Mouse (Mus musculus): ENCODE measurements around the gene 4933430I17Rik. TPM values are rescaled to one million over a fixed set of nuclear protein-coding genes. Genes with fewer than 3 reads are reported as not detected.

4933430I17Rik gene
- total and polyA plus RNA-seq, 3 experiments: 0.05 to 0.27 TPM; not detected in 1

DNA sequence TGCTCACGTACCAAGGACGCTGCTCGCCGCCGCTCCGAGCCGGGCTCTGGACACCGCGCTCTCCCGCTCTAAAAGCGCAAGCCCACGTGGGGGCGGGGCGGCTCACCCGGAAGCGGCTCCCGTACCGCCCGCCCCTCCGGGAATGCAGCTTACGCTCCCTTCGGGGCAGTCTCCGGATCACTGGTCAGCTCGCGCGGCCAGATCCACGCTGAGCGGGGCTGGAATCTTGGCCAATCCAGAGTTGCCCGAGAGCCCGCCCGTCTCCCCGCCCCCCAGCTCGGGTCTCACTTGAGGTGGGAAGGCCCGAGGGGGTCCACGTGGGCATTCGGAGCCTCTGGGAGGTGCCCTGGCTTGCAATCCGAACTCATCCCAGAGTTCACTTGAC, 5.3 kb upstream of the 4933430I17Rik start, which contains the start of gene Alad:
Alad (minus strand) TSS at position 70 of the 385 bp plus-strand sequence.
- H3K27me3 ChIP-seq (ENCODE audit: insufficient read depth, low read length): no peaks in the 10 kb centered on the region
- no peaks in the 10 kb centered on the region for H3K9me3 ChIP-seq (replicated peaks)
- DNase-seq (ENCODE audit: low spot score) (peak; percentile 90), ATAC-seq (ENCODE audit: extremely low read depth, insufficient number of reproducible peaks, low FRiP score, poor library complexity, severe bottlenecking) (peak; percentile 10)
- peak within 1 kb of the TSS; percentile 77 for H3K4me3 ChIP-seq (ENCODE audit: low read depth, low read length)
- peaks cover 47% of the 10 kb centered on the region for H3K36me3 ChIP-seq (replicated peaks)
- TF ChIP-seq POLR2AphosphoS5 (IDR thresholded peaks at IDR 0.05; ENCODE audit: insufficient replicate concordance, low read depth, low read length): no peak
- TF ChIP-seq CTCF (IDR thresholded peaks at IDR 0.05; ENCODE audit: low read depth, low read length): no peak
- TF ChIP-seq GATA1 (IDR thresholded peaks at IDR 0.05; ENCODE audit: borderline replicate concordance, low read length): no peak
- TF ChIP-seq GATA2 (IDR thresholded peaks at IDR 0.05; ENCODE audit: borderline replicate concordance, low read depth, low read length): no peak
- no peak for TF ChIP-seq TAL1 (conservative IDR thresholded peaks at IDR 0.05; ENCODE audit: low read depth, low read length)
- H3K4me1 ChIP-seq (ENCODE audit: insufficient read depth, low read depth, low read length): peaks cover 83% of the 10 kb centered on the region

DNA sequence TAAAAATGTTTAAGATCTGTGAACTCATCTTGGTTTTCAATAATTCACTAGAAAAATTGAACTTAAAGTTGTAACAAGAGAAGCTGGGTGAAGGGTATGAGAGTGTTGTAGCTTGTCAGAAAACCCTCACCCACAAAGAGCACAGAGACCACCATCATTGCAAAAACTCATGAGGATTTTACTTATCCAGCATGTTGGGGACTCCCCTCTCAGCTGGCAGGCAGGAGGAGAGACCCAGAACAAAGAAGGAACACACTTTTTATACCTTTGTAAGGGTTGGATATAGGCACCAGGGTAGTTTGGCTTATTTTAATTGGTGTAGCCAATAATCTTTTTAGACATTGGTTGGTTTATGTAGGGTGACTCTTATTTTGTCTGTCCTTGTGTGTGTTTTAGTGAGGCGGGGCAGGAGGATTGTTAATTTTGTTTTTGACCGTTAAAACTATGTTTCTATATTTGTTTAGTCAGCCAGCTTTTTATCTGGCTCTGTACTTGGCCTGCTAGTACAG, 4.2 kb upstream of the 4933430I17Rik start:
- no peak overlapping the region for H3K4me3 ChIP-seq (ENCODE audit: low read depth, low read length)
- peaks cover 72% of the 10 kb centered on the region for H3K4me1 ChIP-seq (ENCODE audit: insufficient read depth, low read depth, low read length)
- TF ChIP-seq CTCF (IDR thresholded peaks at IDR 0.05; ENCODE audit: low read depth, low read length) (no peak), GATA2 (IDR thresholded peaks at IDR 0.05; ENCODE audit: borderline replicate concordance, low read depth, low read length) (no peak), GATA1 (IDR thresholded peaks at IDR 0.05; ENCODE audit: borderline replicate concordance, low read length) (no peak), POLR2AphosphoS5 (IDR thresholded peaks at IDR 0.05; ENCODE audit: insufficient replicate concordance, low read depth, low read length) (no peak), TAL1 (conservative IDR thresholded peaks at IDR 0.05; ENCODE audit: low read depth, low read length) (no peak)
- no peaks in the 10 kb centered on the region for H3K27me3 ChIP-seq (ENCODE audit: insufficient read depth, low read length)
- no peaks in the 10 kb centered on the region for H3K9me3 ChIP-seq (replicated peaks)
- H3K36me3 ChIP-seq (replicated peaks): peaks cover 36% of the 10 kb centered on the region
- no peak for ATAC-seq (ENCODE audit: extremely low read depth, insufficient number of reproducible peaks, low FRiP score, poor library complexity, severe bottlenecking)
- DNase-seq (ENCODE audit: low spot score): no peak

DNA sequence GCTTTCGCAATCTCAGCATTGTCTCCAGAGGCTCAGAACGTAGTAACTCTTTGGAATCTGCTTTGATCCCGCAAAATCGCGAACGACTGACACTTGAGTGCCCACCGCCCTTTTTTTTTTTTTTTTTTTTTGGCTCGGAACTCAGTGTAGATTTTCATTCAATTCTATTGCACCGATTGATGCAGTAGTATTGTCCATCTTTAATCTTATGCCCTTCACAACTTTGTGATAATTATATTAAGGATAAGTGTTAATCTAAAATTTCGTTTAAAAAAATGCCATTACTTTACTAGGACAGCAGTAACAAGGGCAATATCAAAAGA, 281 bp downstream of the 4933430I17Rik start:
- ATAC-seq (ENCODE audit: extremely low read depth, insufficient number of reproducible peaks, low FRiP score, poor library complexity, severe bottlenecking): no peak
- Histone ChIP-seq H3K4me1 (ENCODE audit: insufficient read depth, low read depth, low read length) (peaks cover 40% of the 10 kb centered on the region), H3K27me3 (ENCODE audit: insufficient read depth, low read length) (peaks cover 21% of the 10 kb centered on the region), H3K9me3 (replicated peaks) (no peaks in the 10 kb centered on the region), H3K4me3 (ENCODE audit: low read depth, low read length) (peak overlapping the region; percentile 92), H3K36me3 (replicated peaks) (peaks cover 29% of the 10 kb centered on the region)
- TF ChIP-seq POLR2AphosphoS5 (IDR thresholded peaks at IDR 0.05; ENCODE audit: insufficient replicate concordance, low read depth, low read length) (no peak), TAL1 (conservative IDR thresholded peaks at IDR 0.05; ENCODE audit: low read depth, low read length) (no peak), GATA2 (IDR thresholded peaks at IDR 0.05; ENCODE audit: borderline replicate concordance, low read depth, low read length) (no peak), CTCF (IDR thresholded peaks at IDR 0.05; ENCODE audit: low read depth, low read length) (no peak), GATA1 (IDR thresholded peaks at IDR 0.05; ENCODE audit: borderline replicate concordance, low read length) (no peak)
- no peak for DNase-seq (ENCODE audit: low spot score)

- no peak overlapping the region for H3K4me3 ChIP-seq (ENCODE audit: low read depth, low read length)
- ATAC-seq (ENCODE audit: extremely low read depth, insufficient number of reproducible peaks, low FRiP score, poor library complexity, severe bottlenecking): no peak
- DNase-seq (ENCODE audit: low spot score): no peak
- peaks cover 29% of the 10 kb centered on the region for H3K36me3 ChIP-seq (replicated peaks)
- H3K27me3 ChIP-seq (ENCODE audit: insufficient read depth, low read length): peaks cover 24% of the 10 kb centered on the region
- peaks cover 34% of the 10 kb centered on the region for H3K4me1 ChIP-seq (ENCODE audit: insufficient read depth, low read depth, low read length)
- TF ChIP-seq POLR2AphosphoS5 (IDR thresholded peaks at IDR 0.05; ENCODE audit: insufficient replicate concordance, low read depth, low read length) (no peak), CTCF (IDR thresholded peaks at IDR 0.05; ENCODE audit: low read depth, low read length) (no peak), GATA1 (IDR thresholded peaks at IDR 0.05; ENCODE audit: borderline replicate concordance, low read length) (no peak), GATA2 (IDR thresholded peaks at IDR 0.05; ENCODE audit: borderline replicate concordance, low read depth, low read length) (no peak)
- H3K9me3 ChIP-seq (replicated peaks): no peaks in the 10 kb centered on the region
Measured at GRCm38 (mm10) chr4:62526256-62526655, 1.1 kb downstream of the 4933430I17Rik start.

DNA sequence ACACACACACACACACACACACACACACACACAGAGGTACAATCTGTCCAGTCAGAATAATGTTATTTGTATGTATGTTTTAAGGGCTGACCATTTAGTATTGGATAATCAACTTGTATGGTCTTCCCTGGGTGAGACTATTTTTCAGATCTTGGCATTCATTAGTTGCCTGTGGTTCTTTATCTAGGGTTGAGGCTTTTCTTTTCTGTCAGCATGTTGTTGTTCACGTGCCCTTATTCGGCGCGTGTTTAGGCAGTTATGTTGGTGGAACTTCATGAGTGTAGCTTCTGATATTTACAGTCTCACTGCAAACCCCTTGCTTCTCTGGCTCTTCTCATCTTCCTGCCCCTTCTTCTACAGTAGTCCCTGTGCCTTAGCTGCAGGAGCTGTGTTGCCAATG, 2.5 kb downstream of the 4933430I17Rik start:
- ATAC-seq (ENCODE audit: extremely low read depth, insufficient number of reproducible peaks, low FRiP score, poor library complexity, severe bottlenecking): no peak
- DNase-seq (ENCODE audit: low spot score): no peak
- Histone ChIP-seq H3K27me3 (ENCODE audit: insufficient read depth, low read length) (peaks cover 31% of the 10 kb centered on the region), H3K4me1 (ENCODE audit: insufficient read depth, low read depth, low read length) (peaks cover 21% of the 10 kb centered on the region), H3K9me3 (replicated peaks) (no peaks in the 10 kb centered on the region), H3K36me3 (replicated peaks) (peaks cover 20% of the 10 kb centered on the region), H3K4me3 (ENCODE audit: low read depth, low read length) (no peak overlapping the region)
- TF ChIP-seq GATA2 (IDR thresholded peaks at IDR 0.05; ENCODE audit: borderline replicate concordance, low read depth, low read length) (no peak), CTCF (IDR thresholded peaks at IDR 0.05; ENCODE audit: low read depth, low read length) (no peak), POLR2AphosphoS5 (IDR thresholded peaks at IDR 0.05; ENCODE audit: insufficient replicate concordance, low read depth, low read length) (no peak), TAL1 (conservative IDR thresholded peaks at IDR 0.05; ENCODE audit: low read depth, low read length) (no peak), GATA1 (IDR thresholded peaks at IDR 0.05; ENCODE audit: borderline replicate concordance, low read length) (no peak)

DNA sequence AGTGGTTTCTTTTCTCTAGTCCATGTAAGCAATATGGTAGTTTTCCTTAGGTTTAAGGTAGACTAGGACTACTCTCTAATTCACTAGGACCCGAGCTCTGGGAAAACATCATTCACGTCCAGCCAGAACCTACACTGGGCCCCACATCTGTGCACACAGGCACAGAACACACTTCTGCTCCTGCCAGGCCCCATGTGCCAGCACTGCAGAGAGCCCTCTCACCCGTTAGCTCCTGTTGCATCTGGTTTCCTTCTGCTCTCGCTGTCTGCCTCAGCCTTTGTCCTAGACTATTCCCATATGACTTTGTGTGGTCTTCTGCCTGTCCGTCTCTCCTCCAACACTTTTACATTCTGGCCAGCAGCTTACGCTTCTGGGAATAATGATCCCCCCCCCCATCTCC, 8.6 kb downstream of the 4933430I17Rik start:
- Histone ChIP-seq H3K4me3 (ENCODE audit: low read depth, low read length) (no peak overlapping the region), H3K4me1 (ENCODE audit: insufficient read depth, low read depth, low read length) (peaks cover 3% of the 10 kb centered on the region; the same call in 1 of the 2 replicates), H3K36me3 (replicated peaks) (no peaks in the 10 kb centered on the region), H3K27me3 (ENCODE audit: insufficient read depth, low read length) (peaks cover 24% of the 10 kb centered on the region), H3K9me3 (replicated peaks) (no peaks in the 10 kb centered on the region)
- TF ChIP-seq POLR2AphosphoS5 (IDR thresholded peaks at IDR 0.05; ENCODE audit: insufficient replicate concordance, low read depth, low read length): no peak
- no peak for TF ChIP-seq GATA1 (IDR thresholded peaks at IDR 0.05; ENCODE audit: borderline replicate concordance, low read length)
- no peak for TF ChIP-seq GATA2 (IDR thresholded peaks at IDR 0.05; ENCODE audit: borderline replicate concordance, low read depth, low read length)
- TF ChIP-seq TAL1 (conservative IDR thresholded peaks at IDR 0.05; ENCODE audit: low read depth, low read length): no peak
- no peak for TF ChIP-seq CTCF (IDR thresholded peaks at IDR 0.05; ENCODE audit: low read depth, low read length)
- no peak for ATAC-seq (ENCODE audit: extremely low read depth, insufficient number of reproducible peaks, low FRiP score, poor library complexity, severe bottlenecking)
- DNase-seq (ENCODE audit: low spot score): no peak
